Mouse (Mus musculus) ES-E14 (cell line): ENCODE data around the gene Tctn1. TPM values are rescaled to one million over a fixed set of nuclear protein-coding genes. Genes with fewer than 3 reads are reported as not detected.

Experiments used
- DNase-seq: peaks from one replicate; pipeline ENCODE4 v3.0.0-alpha.2; 2013; ENCODE audit warnings: low read depth, low spot score
- H3K27ac ChIP-seq: 2 replicates; pipeline ENCODE4 v1.5.1; 2012; ENCODE audit warnings: low read depth, mild to moderate bottlenecking, low read length, moderate library complexity, mixed read lengths; ENCODE audit not compliant: poor library complexity, insufficient read depth, severe bottlenecking
- H3K36me3 ChIP-seq: 2 replicates; pipeline ENCODE4 v1.6.1; 2012; ENCODE audit warnings: mild to moderate bottlenecking, low read length, moderate library complexity, mixed read lengths; ENCODE audit not compliant: control insufficient read depth, poor library complexity, insufficient read depth, severe bottlenecking
- H3K4me1 ChIP-seq, 2 experiments: fragments of 150-350 bp in 1 of 2; sonication (generic) in 1 of 2; 2 replicates each; pipeline ENCODE4 v1.6.1; 2012; ENCODE audit warnings: low read length in 2 of 2, mild to moderate bottlenecking in 1 of 2, mixed read lengths in 1 of 2; ENCODE audit not compliant: control insufficient read depth in 2 of 2, insufficient read depth in 2 of 2, poor library complexity in 1 of 2
- H3K4me3 ChIP-seq, 2 experiments: fragments of 150-350 bp in 1 of 2; sonication (generic) in 1 of 2; 2 replicates each; pipeline ENCODE4 v1.5.1; 2012; ENCODE audit warnings: low read length in 2 of 2, low read depth in 1 of 2, mild to moderate bottlenecking in 1 of 2, mixed read lengths in 1 of 2; ENCODE audit not compliant: insufficient read depth in 1 of 2, poor library complexity in 1 of 2, severe bottlenecking in 1 of 2
- H3K9ac ChIP-seq: 2 replicates; pipeline ENCODE4 v1.6.1; 2012; ENCODE audit warnings: low read depth, mild to moderate bottlenecking, low read length, mixed read lengths; ENCODE audit not compliant: poor library complexity, insufficient read depth, severe bottlenecking
- H3K9me3 ChIP-seq: fragments of 150-350 bp; sonication (generic); 2 replicates; pipeline ENCODE4 v1.6.1; 2012; ENCODE audit warnings: low read depth, mild to moderate bottlenecking, low read length; ENCODE audit not compliant: control insufficient read depth, insufficient read depth
- CHD2 ChIP-seq: IDR thresholded peaks from 2 replicates; pipeline ENCODE4 v1.6.1; 2014; ENCODE audit warnings: mild to moderate bottlenecking, low read depth, low read length, inconsistent platforms
- HCFC1 ChIP-seq: IDR thresholded peaks from 2 replicates; pipeline ENCODE4 v1.6.1; 2012; ENCODE audit warnings: low read length, inconsistent platforms, borderline replicate concordance; ENCODE audit not compliant: insufficient read depth
- MAFK ChIP-seq: IDR thresholded peaks from 2 replicates; pipeline ENCODE4 v1.6.1; 2014; ENCODE audit warnings: mild to moderate bottlenecking, low read depth, low read length, inconsistent platforms; ENCODE audit not compliant: insufficient read depth
- ZC3H11A ChIP-seq: IDR thresholded peaks from 2 replicates; pipeline ENCODE4 v1.6.1; 2012; ENCODE audit warnings: low read depth, mild to moderate bottlenecking, inconsistent platforms, low read length, borderline replicate concordance
- ZNF384 ChIP-seq: IDR thresholded peaks from 2 replicates; pipeline ENCODE4 v1.6.1; 2012; ENCODE audit warnings: low read depth, low read length, inconsistent platforms
- in situ Hi-C, 2 experiments: fragments of 600-800 bp; cut with MboI; formaldehyde crosslinking; loops; one replicate each; pipeline ENCODE4 v1.15.1; 2025; ENCODE audit warnings: low sequenced_read_pairs in 2 of 2, inconsistent platforms in 1 of 2; ENCODE audit not compliant: unreplicated experiment in 2 of 2
- total RNA-seq: library from RNA; depleted of rRNA; stranded (reverse); fragments of 300-350 nt; gene quantifications from 2 replicates; pipeline ENCODE4 v1.2.3, GENCODE M21; 2012

The Tctn1 gene
- total RNA-seq, 1 experiment = 15.4 TPM

DNA sequence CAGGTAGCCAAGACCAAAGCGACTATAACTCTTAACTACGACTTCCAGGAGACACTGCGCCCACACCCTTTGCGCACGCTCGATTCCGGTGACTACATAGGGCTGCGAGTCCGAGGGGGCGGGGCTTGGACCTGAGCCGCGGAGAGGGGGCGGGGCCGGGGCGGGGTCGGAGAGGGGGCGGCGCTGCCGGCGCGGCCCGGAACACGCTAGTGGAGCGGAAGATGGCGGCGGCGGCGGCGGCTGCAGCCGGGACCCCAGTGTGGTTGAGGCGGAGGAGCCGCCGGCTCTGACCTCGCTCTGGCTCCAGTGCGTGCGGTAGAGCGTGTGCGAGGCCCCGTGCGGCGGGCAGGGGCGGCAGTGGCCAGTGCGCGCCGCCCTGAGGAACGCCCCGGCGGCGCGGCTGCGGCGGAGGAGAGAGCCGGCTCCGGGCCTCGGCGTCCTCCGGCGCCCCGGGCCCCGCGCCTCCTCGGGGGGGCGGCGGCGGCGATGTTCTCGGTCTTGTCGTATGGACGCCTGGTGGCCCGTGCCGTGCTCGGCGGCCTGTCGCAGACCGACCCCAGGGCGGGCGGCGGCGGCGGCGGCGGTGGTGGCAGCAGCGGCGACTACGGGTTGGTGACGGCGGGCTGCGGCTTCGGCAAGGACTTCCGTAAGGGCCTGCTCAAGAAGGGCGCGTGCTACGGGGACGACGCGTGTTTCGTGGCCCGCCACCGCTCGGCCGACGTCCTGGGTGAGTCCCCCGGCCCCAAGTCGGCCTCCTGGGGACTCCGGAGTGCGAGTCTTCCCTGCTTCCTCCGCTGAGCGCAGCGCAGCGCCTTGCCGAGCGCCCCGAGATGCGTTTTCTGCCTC is 20.1 kb upstream of the Tctn1 start, which contains the start of gene Pptc7:
TSS of gene Pptc7 (plus strand) at position 183 of the 846 bp plus-strand sequence.
- peak; percentile 60; the same call in 1 of the 2 replicates for TF ChIP-seq HCFC1
- no peak for TF ChIP-seq ZNF384
- no peak for TF ChIP-seq CHD2
- Histone ChIP-seq H3K27ac (no peak within 1 kb of the TSS), H3K36me3 (peaks cover 5% of the 10 kb centered on the region), H3K9me3 (no peaks in the 10 kb centered on the region), H3K9ac (peak within 1 kb of the TSS; percentile 84), H3K4me3 (peak within 1 kb of the TSS; percentile 90 to 97), H3K4me1 (peaks cover 4 to 5% of the 10 kb centered on the region in 2 experiments)
- DNase-seq = peak; percentile 84
- in situ Hi-C loops = no loop called here

DNA sequence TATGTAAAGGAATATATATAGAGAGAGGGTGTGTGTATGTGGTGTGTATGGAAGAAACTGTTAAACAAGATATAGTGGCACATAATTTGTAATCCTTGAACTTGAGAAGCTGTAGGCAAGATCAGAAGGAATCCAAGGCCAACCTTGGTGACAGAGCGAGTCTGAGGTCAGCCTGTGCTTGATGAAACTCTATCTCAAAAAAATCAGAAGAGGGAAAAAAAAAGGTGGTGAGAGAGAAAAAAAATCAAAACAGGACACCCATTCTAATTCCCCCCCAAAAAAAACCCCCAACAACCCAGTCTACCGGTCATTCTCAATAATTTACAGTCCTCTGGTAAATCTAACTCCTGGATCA is 19.5 kb upstream of the Tctn1 start:
- TF ChIP-seq HCFC1 = no peak
- no peak for TF ChIP-seq MAFK
- H3K36me3 ChIP-seq = peaks cover 5% of the 10 kb centered on the region
- in situ Hi-C loops = no loop called here
- H3K4me1 ChIP-seq = peaks cover 4 to 5% of the 10 kb centered on the region in 2 experiments
- H3K4me3 ChIP-seq = 0 out of 4 replicates have a peak overlapping the region, but pooled peaks of 1 of the 2 experiments have one; percentile 16
- H3K9ac ChIP-seq = no peak overlapping the region; the same call in 1 of the 2 replicates
- H3K9me3 ChIP-seq = no peaks in the 10 kb centered on the region
- no peak for DNase-seq
- no peak overlapping the region for H3K27ac ChIP-seq

DNA sequence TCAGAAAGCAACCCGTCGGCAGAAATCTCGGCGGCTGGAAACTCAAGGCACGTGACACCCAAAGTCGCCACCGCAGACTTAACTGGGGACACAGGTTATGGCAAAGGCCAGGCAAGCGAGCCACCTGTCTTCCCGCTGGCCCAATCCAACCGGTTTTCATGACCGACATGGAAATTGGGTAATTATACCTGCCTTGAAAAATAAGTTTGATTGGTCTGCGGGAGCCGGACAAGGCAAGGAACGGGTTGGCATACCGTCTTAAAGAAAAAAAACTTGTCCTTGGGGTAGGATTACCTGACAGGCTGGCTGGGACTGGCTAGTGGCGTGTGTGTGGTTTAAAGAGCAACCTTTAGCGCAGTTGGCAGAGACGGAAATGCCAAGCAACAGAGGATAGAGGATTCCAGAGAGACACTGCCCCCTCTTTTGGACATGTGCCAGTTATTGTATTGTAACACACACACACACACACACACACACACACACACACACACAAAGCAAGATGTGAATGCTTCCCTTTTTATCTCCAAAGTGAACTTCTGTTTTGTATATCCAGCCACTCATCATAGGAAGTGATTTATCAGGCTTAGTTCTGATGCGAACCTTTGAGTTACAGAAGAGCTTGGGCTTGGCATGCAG is 16.7 kb upstream of the Tctn1 start:
- Histone ChIP-seq H3K9me3 (no peaks in the 10 kb centered on the region), H3K9ac (no peak overlapping the region), H3K27ac (no peak overlapping the region), H3K4me3 (0 out of 4 replicates have a peak overlapping the region, but pooled peaks of 1 of the 2 experiments have one; percentile 32), H3K4me1 (peaks cover 3 to 8% of the 10 kb centered on the region in 2 experiments), H3K36me3 (no peaks in the 10 kb centered on the region)
- in situ Hi-C loops = no loop called here
- TF ChIP-seq CHD2 = no peak
- no peak for TF ChIP-seq ZC3H11A
- TF ChIP-seq ZNF384 = no peak
- TF ChIP-seq MAFK = no peak
- no peak for TF ChIP-seq HCFC1
- no peak for DNase-seq

- no peak overlapping the region for H3K27ac ChIP-seq
- H3K9ac ChIP-seq = no peak overlapping the region
- no peak for TF ChIP-seq HCFC1
- TF ChIP-seq MAFK = no peak
- TF ChIP-seq ZC3H11A = no peak
- no peak for TF ChIP-seq CHD2
- no peak for TF ChIP-seq ZNF384
- in situ Hi-C loops = no loop called here
- 0 out of 4 replicates have a peak overlapping the region, but pooled peaks of 1 of the 2 experiments have one; percentile 32 for H3K4me3 ChIP-seq
- no peaks in the 10 kb centered on the region for H3K36me3 ChIP-seq
- H3K9me3 ChIP-seq = no peaks in the 10 kb centered on the region
- peaks cover 0 to 8% of the 10 kb centered on the region in 2 experiments; a peak in 3 of 4 replicates for H3K4me1 ChIP-seq
- DNase-seq = no peak
Observed at GRCm38 (mm10) chr5:122280422-122280826, 16.2 kb upstream of the Tctn1 start.
